Mouse (Mus musculus) ES-Bruce4 (cell line): ENCODE results near the gene Bsn.

Experiments
- CTCF ChIP-seq: IDR thresholded peaks from one replicate; pipeline ENCODE4 v1.8.1; 2011; ENCODE audit warnings: low read depth, low read length
- EP300 ChIP-seq: IDR thresholded peaks from 2 replicates; pipeline ENCODE4 v1.6.1; 2011; ENCODE audit warnings: low read depth, low read length; ENCODE audit not compliant: insufficient read depth
- POLR2A ChIP-seq: IDR thresholded peaks from one replicate; pipeline ENCODE4 v1.8.1; 2011; ENCODE audit warnings: low read length; ENCODE audit not compliant: insufficient read depth

DNA sequence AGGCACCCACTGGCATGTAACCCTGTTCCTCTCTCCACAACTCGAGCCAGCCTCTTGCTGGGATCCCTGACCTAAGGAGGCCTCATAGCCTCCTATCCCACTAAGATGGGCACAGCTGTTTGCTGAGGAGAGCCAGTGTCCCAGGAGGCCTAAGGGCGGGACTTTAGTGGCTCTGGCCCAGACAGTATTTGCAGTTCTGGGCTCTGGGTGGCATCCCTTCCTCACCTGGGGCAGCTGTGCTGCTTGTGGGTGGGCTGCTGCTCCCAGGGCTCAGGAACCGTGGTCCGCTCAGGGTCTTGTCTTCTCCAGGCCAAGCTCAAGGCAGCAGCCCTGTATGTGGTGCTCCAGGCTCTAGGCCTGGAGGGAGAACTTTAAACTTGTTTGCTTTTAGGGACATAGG, 143.6 kb downstream of the Bsn start:
- TF ChIP-seq CTCF (no peak), POLR2A (no peak), EP300 (no peak)
